In the genomic region with DNA sequence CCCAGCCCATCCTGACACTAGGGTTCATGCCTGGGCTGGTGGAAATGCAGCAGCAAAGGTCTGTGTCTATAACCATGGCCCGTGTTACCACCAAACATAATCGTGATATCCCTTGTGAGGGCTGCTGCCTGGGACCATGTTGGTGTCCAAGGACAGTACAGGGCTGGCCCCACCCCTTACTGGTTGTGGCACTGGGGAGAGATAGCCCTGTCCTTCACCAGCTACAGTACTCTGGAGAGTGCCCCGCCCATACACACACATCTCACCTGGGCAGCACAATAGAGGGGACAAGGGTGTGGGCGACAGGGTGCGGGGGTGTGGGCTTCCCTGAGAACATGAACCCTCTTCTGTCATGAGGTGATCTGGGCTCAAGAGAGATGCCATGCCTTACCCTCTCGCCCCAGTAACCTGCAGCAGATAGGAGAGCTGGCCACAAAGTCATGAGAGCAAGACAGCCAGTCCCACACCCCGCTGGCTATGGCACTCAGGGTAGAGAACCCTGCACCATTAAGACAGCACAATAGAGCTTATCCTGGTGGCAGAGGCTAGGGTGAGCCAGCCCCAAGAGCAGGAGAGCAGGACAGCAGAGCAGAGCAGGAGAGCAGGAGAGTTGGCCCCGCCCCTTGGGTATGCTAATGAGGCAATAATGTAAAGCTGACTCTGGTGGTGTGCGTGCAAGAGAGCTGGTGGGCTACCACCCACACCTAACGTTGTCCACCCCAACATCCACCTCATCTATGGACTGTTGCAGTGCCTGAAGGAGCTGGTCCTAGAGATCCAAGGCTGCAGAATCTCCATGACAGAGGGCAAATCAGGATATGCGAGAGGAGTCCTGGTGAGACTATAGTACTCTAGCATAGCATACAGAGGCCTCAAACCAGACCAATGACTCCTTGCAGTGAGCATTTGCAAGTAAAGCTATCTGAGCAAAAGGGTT, we compare ENCODE assay signal across 21 mouse cellular contexts. TPM values are rescaled to one million over a fixed set of nuclear protein-coding genes. Genes with fewer than 3 reads are reported as not detected.
DNase-seq lines count a peak whose midpoint lies in the region; ATAC-seq and TF ChIP-seq lines count a peak whose summit lies in the region.
"Had no signal": no experiment of that assay in that cellular context is flagged by ENCODE, and none has a peak within 500 bp of the region (broad histone marks: within the 10 kb centered on the region; RNA-seq: fewer than 3 reads in every experiment).

No protein-coding gene starts in this region.

- H3K36me3 ChIP-seq in forebrain, embryonic 12.5 days (replicated peaks) = no peaks in the 10 kb centered on the region
- no peaks in the 10 kb centered on the region for H3K36me3 ChIP-seq in forebrain, postnatal 0 days (ENCODE audit: insufficient read depth)
- H3K36me3 ChIP-seq in midbrain, embryonic 13.5 days = no peaks in the 10 kb centered on the region
- no peaks in the 10 kb centered on the region for H3K36me3 ChIP-seq in midbrain, postnatal 0 days (ENCODE audit: insufficient read depth, low read length)
- no peaks in the 10 kb centered on the region for H3K36me3 ChIP-seq in forebrain, embryonic 15.5 days
- no peaks in the 10 kb centered on the region for H3K36me3 ChIP-seq in stomach, embryonic 14.5 days (ENCODE audit: control insufficient read depth, insufficient read depth, low read length)
- H3K36me3 ChIP-seq: kidney, embryonic 15.5 days; midbrain, embryonic 12.5 days had no signal

- ATAC-seq in forebrain, embryonic 12.5 days (ENCODE audit: low FRiP score) = 0 out of 2 replicates have a peak, but pooled peaks have one; percentile 49
- ATAC-seq in forebrain, postnatal 0 days = no peak
- ATAC-seq in midbrain, embryonic 13.5 days = peak; percentile 56
- no peak for ATAC-seq in midbrain, postnatal 0 days (ENCODE audit: low FRiP score)
- peak; percentile 46; the same call in 1 of the 2 replicates for ATAC-seq in forebrain, embryonic 15.5 days (replicated peaks)
- 0 out of 2 replicates have a peak, but pooled peaks have one; percentile 37 for ATAC-seq in stomach, embryonic 14.5 days (ENCODE audit: insufficient number of reproducible peaks, insufficient read depth, low FRiP score, low read depth)
- ATAC-seq: Patski had no signal

- H3K4me1 ChIP-seq in forebrain, embryonic 12.5 days = no peaks in the 10 kb centered on the region
- no peaks in the 10 kb centered on the region for H3K4me1 ChIP-seq in forebrain, postnatal 0 days (ENCODE audit: insufficient read depth)
- no peaks in the 10 kb centered on the region for H3K4me1 ChIP-seq in midbrain, embryonic 13.5 days (replicated peaks)
- no peaks in the 10 kb centered on the region for H3K4me1 ChIP-seq in midbrain, postnatal 0 days (ENCODE audit: insufficient read depth, low read length)
- H3K4me1 ChIP-seq in forebrain, embryonic 15.5 days = no peaks in the 10 kb centered on the region
- H3K4me1 ChIP-seq in stomach, embryonic 14.5 days (ENCODE audit: control insufficient read depth, insufficient read depth, low read length) = no peaks in the 10 kb centered on the region
- H3K4me1 ChIP-seq: kidney, embryonic 15.5 days; midbrain, embryonic 12.5 days had no signal

- H3K27me3 ChIP-seq in forebrain, embryonic 12.5 days = no peaks in the 10 kb centered on the region
- no peaks in the 10 kb centered on the region for H3K27me3 ChIP-seq in forebrain, postnatal 0 days (ENCODE audit: insufficient read depth, low read length)
- H3K27me3 ChIP-seq in midbrain, embryonic 13.5 days = no peaks in the 10 kb centered on the region
- H3K27me3 ChIP-seq in midbrain, postnatal 0 days (ENCODE audit: insufficient read depth, low read length) = no peaks in the 10 kb centered on the region
- no peaks in the 10 kb centered on the region for H3K27me3 ChIP-seq in forebrain, embryonic 15.5 days
- H3K27me3 ChIP-seq in stomach, embryonic 14.5 days (ENCODE audit: control insufficient read depth, insufficient read depth, low read length) = no peaks in the 10 kb centered on the region
- H3K27me3 ChIP-seq: CH12.LX; kidney, embryonic 15.5 days; midbrain, embryonic 12.5 days had no signal

- no peak for TF ChIP-seq CTCF in forebrain, postnatal 0 days (IDR thresholded peaks at IDR 0.05; ENCODE audit: low read depth)
- no peak for TF ChIP-seq CTCF in midbrain, postnatal 0 days (IDR thresholded peaks at IDR 0.05)

- WGBS in forebrain, embryonic 12.5 days = 61% methylated on average over 11 of the region's 11 CpGs
- WGBS in forebrain, postnatal 0 days = 67% methylated on average over 11 of the region's 11 CpGs
- 60% methylated on average over 11 of the region's 11 CpGs for WGBS in midbrain, embryonic 13.5 days
- 64% methylated on average over 11 of the region's 11 CpGs for WGBS in midbrain, postnatal 0 days
- 71% methylated on average over 11 of the region's 11 CpGs for WGBS in forebrain, embryonic 15.5 days
- 67% methylated on average over 11 of the region's 11 CpGs for WGBS in stomach, embryonic 14.5 days

- no peak overlapping the region for H3K4me3 ChIP-seq in forebrain, embryonic 12.5 days (replicated peaks)
- H3K4me3 ChIP-seq in forebrain, postnatal 0 days (ENCODE audit: low read depth, low read length) = no peak overlapping the region
- H3K4me3 ChIP-seq in midbrain, embryonic 13.5 days (replicated peaks) = no peak overlapping the region
- H3K4me3 ChIP-seq in midbrain, postnatal 0 days (ENCODE audit: low read depth, low read length) = no peak overlapping the region
- H3K4me3 ChIP-seq in forebrain, embryonic 15.5 days = no peak overlapping the region
- no peak overlapping the region for H3K4me3 ChIP-seq in stomach, embryonic 14.5 days (ENCODE audit: low read depth, low read length)
- H3K4me3 ChIP-seq: erythroblast, embryonic 14.5 days; kidney, embryonic 15.5 days; midbrain, embryonic 12.5 days had no signal

- H3K27ac ChIP-seq in forebrain, embryonic 12.5 days = no peak overlapping the region
- no peak overlapping the region for H3K27ac ChIP-seq in forebrain, postnatal 0 days (ENCODE audit: low read depth, low read length)
- no peak overlapping the region for H3K27ac ChIP-seq in midbrain, embryonic 13.5 days
- no peak overlapping the region for H3K27ac ChIP-seq in midbrain, postnatal 0 days (ENCODE audit: low read depth, low read length)
- no peak overlapping the region for H3K27ac ChIP-seq in forebrain, embryonic 15.5 days (replicated peaks)
- H3K27ac ChIP-seq in stomach, embryonic 14.5 days (ENCODE audit: low read length) = no peak overlapping the region
- H3K27ac ChIP-seq: kidney, embryonic 15.5 days; midbrain, embryonic 12.5 days had no signal

- H3K9me3 ChIP-seq in forebrain, embryonic 12.5 days = no peaks in the 10 kb centered on the region
- no peaks in the 10 kb centered on the region for H3K9me3 ChIP-seq in forebrain, postnatal 0 days (ENCODE audit: low read length)
- no peaks in the 10 kb centered on the region for H3K9me3 ChIP-seq in midbrain, embryonic 13.5 days
- H3K9me3 ChIP-seq in midbrain, postnatal 0 days (ENCODE audit: low read length) = no peaks in the 10 kb centered on the region
- H3K9me3 ChIP-seq in forebrain, embryonic 15.5 days = no peaks in the 10 kb centered on the region
- no peaks in the 10 kb centered on the region for H3K9me3 ChIP-seq in stomach, embryonic 14.5 days (ENCODE audit: control insufficient read depth, low read depth, low read length)
- H3K9me3 ChIP-seq: kidney, embryonic 15.5 days; midbrain, embryonic 12.5 days had no signal

- no peak overlapping the region for H3K9ac ChIP-seq in forebrain, embryonic 12.5 days
- H3K9ac ChIP-seq in forebrain, postnatal 0 days = no peak overlapping the region
- H3K9ac ChIP-seq in midbrain, embryonic 13.5 days (replicated peaks) = no peak overlapping the region
- H3K9ac ChIP-seq in midbrain, postnatal 0 days (replicated peaks; ENCODE audit: low read length, poor library complexity, severe bottlenecking) = no peak overlapping the region
- no peak overlapping the region for H3K9ac ChIP-seq in forebrain, embryonic 15.5 days (replicated peaks)
- H3K9ac ChIP-seq in stomach, embryonic 14.5 days (replicated peaks; ENCODE audit: low read depth, low read length) = no peak overlapping the region
- H3K9ac ChIP-seq: kidney, embryonic 15.5 days; lung, embryonic 14.5 days; midbrain, embryonic 12.5 days had no signal

- DNase-seq in forebrain, postnatal 0 days = no peak
- DNase-seq in midbrain, postnatal 0 days (ENCODE audit: low spot score) = no peak
- DNase-seq in layer of hippocampus, postnatal 14 days (ENCODE audit: low spot score in 2 of 2) = no peak
- no peak for DNase-seq in c-Kit-positive CD71-positive TER-119-positive erythroid progenitor cells, embryonic 14.5 days (ENCODE audit: low spot score)
- DNase-seq: cerebellum, postnatal 36 days; gastrocnemius, postnatal 25 days; heart, postnatal 10 days; lung, embryonic 14.5 days; lung, postnatal 4 days; retina, postnatal 1 day; thymus, postnatal 4 days had no signal

- H3K4me2 ChIP-seq in forebrain, embryonic 12.5 days = no peak overlapping the region
- H3K4me2 ChIP-seq in forebrain, postnatal 0 days (ENCODE audit: low read depth) = no peak overlapping the region
- H3K4me2 ChIP-seq in midbrain, embryonic 13.5 days (replicated peaks) = no peak overlapping the region
- H3K4me2 ChIP-seq in midbrain, postnatal 0 days (ENCODE audit: low read depth, low read length, poor library complexity, severe bottlenecking) = no peak overlapping the region
- no peak overlapping the region for H3K4me2 ChIP-seq in forebrain, embryonic 15.5 days (replicated peaks)
- no peak overlapping the region for H3K4me2 ChIP-seq in stomach, embryonic 14.5 days (replicated peaks; ENCODE audit: low read depth, low read length)
- H3K4me2 ChIP-seq: kidney, embryonic 15.5 days; liver, embryonic 11.5 days; lung, embryonic 14.5 days; midbrain, embryonic 12.5 days had no signal

RNA-seq across cellular contexts. Expression of gene Lrch2, which starts 12.7 kb away (rescaled TPM):
- 15.0 and 15.4 TPM in 2 replicates for polyA plus RNA-seq in forebrain, embryonic 12.5 days (2016; fragmentation: Nextera tagmentation; extraction: Ambion mirVana)
- 36.3 and 44.6 TPM in 2 replicates for total RNA-seq in forebrain, postnatal 0 days (2014; rRNA removed)
- 7.4 and 8.1 TPM in 2 replicates for polyA plus RNA-seq in forebrain, postnatal 0 days (2015; fragmentation: Nextera tagmentation; extraction: Ambion mirVana)
- 14.0 and 17.4 TPM in 2 replicates for polyA plus RNA-seq in midbrain, embryonic 13.5 days (2015; fragmentation: Nextera tagmentation; extraction: Ambion mirVana)
- 21.4 and 35.6 TPM in 2 replicates for total RNA-seq in midbrain, postnatal 0 days (2014; rRNA removed)
- 6.3 and 8.3 TPM in 2 replicates for polyA plus RNA-seq in midbrain, postnatal 0 days (2015; fragmentation: Nextera tagmentation; extraction: Ambion mirVana)
- polyA plus RNA-seq in forebrain, embryonic 15.5 days (2015; fragmentation: Nextera tagmentation; extraction: Ambion mirVana) = 15.9 and 18.0 TPM in 2 replicates
- polyA plus RNA-seq in stomach, embryonic 14.5 days (2014; fragmentation: Nextera tagmentation; extraction: Ambion mirVana) = 8.8 and 10.1 TPM in 2 replicates
- total RNA-seq in layer of hippocampus, postnatal 14 days (2021) = 10 to 100 TPM; 28.0 to 29.0 TPM
- total RNA-seq: CH12.LX had no signal
- polyA plus RNA-seq: erythroblast, embryonic 14.5 days had no signal

Comparison
In these comparisons a context has a peak if more than half of its experiments do, and no peak if none do; other contexts are left out.
1. ATAC-seq: peak in forebrain, embryonic 12.5 days (single experiment), midbrain, embryonic 13.5 days (single experiment), forebrain, embryonic 15.5 days (single experiment) and stomach, embryonic 14.5 days (single experiment); none in forebrain, postnatal 0 days (single experiment) and midbrain, postnatal 0 days (single experiment).